Comparison of ENCODE assay signal across 8 mouse cellular contexts in the genomic region with DNA sequence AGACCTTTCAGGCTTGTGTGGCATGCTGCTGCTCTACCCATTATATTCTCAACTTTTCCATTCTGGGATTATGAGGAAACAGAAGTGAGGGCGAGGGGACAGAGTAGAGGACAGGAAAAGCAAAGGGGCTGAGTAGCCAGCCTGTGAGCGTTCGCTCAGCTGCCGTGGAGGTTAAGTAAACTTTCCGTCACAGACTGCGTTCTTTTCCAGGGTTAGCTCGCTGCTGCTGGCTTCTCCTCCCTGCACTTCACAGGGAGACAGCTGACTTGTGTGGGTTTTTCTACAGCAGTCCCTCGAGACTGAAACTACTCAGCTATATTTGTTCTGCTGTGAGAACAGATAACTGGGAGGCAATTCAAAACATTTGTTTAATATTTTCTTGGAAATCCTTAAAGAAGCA. TPM values are rescaled to one million over a fixed set of nuclear protein-coding genes. Genes with fewer than 3 reads are reported as not detected.
DNase-seq lines count a peak whose midpoint lies in the region; ATAC-seq and TF ChIP-seq lines count a peak whose summit lies in the region.

No protein-coding gene starts in this region.

- H3K27me3 ChIP-seq in heart, embryonic 15.5 days, result no peaks in the 10 kb centered on the region

- peak; percentile 22 for DNase-seq in 3T3-L1 (ENCODE audit: low read depth, low spot score)
- peak; percentile 43 to 52 for DNase-seq in kidney, postnatal 4 days
- DNase-seq in lung, postnatal 14 days, result peak; percentile 56
- peak; percentile 39 for DNase-seq in testis, postnatal 14 days (ENCODE audit: low spot score)
- DNase-seq in retina, postnatal 1 day, result no peak
- no peak for DNase-seq in urinary bladder, adult 18-20 months (ENCODE audit: low spot score in 2 of 2)

- TF ChIP-seq CTCF in bone marrow macrophage, adult 2 months (IDR thresholded peaks at IDR 0.05; ENCODE audit: low read depth, low read length), result no peak

- no peaks in the 10 kb centered on the region for H3K9me3 ChIP-seq in heart, embryonic 15.5 days (replicated peaks)

- peak overlapping the region; percentile 59 for H3K4me2 ChIP-seq in heart, embryonic 15.5 days

- no peaks in the 10 kb centered on the region for H3K36me3 ChIP-seq in heart, embryonic 15.5 days

- H3K4me3 ChIP-seq in bone marrow macrophage, adult 2 months (ENCODE audit: insufficient read depth, low read length), result no peak overlapping the region
- H3K4me3 ChIP-seq in heart, embryonic 15.5 days, result peak overlapping the region; percentile 29

- 0 out of 2 replicates have a peak overlapping the region, but pooled peaks have one; percentile 25 for H3K9ac ChIP-seq in heart, embryonic 15.5 days

- WGBS in heart, embryonic 15.5 days, result 9% methylated on average over 8 of the region's 8 CpGs

- peak overlapping the region; percentile 6 for H3K27ac ChIP-seq in bone marrow macrophage, adult 2 months (ENCODE audit: insufficient read depth, low read depth, low read length)
- H3K27ac ChIP-seq in heart, embryonic 15.5 days, result peak overlapping the region; percentile 79

- peak; percentile 77 for ATAC-seq in heart, embryonic 15.5 days (replicated peaks; ENCODE audit: insufficient number of reproducible peaks, insufficient read depth, low FRiP score, low read depth)

- no peak for TF ChIP-seq POLR2A in bone marrow macrophage, adult 2 months (IDR thresholded peaks at IDR 0.05; ENCODE audit: borderline replicate concordance, low read depth, low read length)

- peaks cover 45% of the 10 kb centered on the region for H3K4me1 ChIP-seq in bone marrow macrophage, adult 2 months (ENCODE audit: control insufficient read depth, insufficient read depth, low read length)
- H3K4me1 ChIP-seq in heart, embryonic 15.5 days (replicated peaks), result peaks cover 36% of the 10 kb centered on the region

RNA-seq across cellular contexts. Expression of a gene that starts 34.5 kb away (rescaled TPM):
- 2.8 and 3.9 TPM in 2 replicates for polyA plus RNA-seq in bone marrow macrophage, adult 2 months (2012; ENCODE audit: insufficient read depth, insufficient read length, missing spikeins)
- 13.4 and 20.4 TPM in 2 replicates for polyA plus RNA-seq in heart, embryonic 15.5 days (2015; fragmentation: Nextera tagmentation; extraction: Ambion mirVana)

Comparison
In these comparisons a context has a peak if more than half of its experiments do, and no peak if none do; other contexts are left out.
1. DNase-seq: peak in 3T3-L1 (single experiment), kidney, postnatal 4 days (2 of 2), lung, postnatal 14 days (single experiment) and testis, postnatal 14 days (single experiment); none in retina, postnatal 1 day (single experiment) and urinary bladder, adult 18-20 months (0 of 2).